Mouse (Mus musculus): ENCODE data around the gene Bdkrb1. TPM values are rescaled to one million over a fixed set of nuclear protein-coding genes. Genes with fewer than 3 reads are reported as not detected.

Bdkrb1 gene
- polyA plus RNA-seq, 1 experiment from 2014 or later: not detected

- Histone ChIP-seq H3K9me3 (ENCODE audit: control insufficient read depth, low read length) (no peaks in the 10 kb centered on the region), H3K9ac (ENCODE audit: low read length) (no peak overlapping the region), H3K4me2 (ENCODE audit: low read depth, low read length) (no peak overlapping the region), H3K27ac (ENCODE audit: low read length) (no peak overlapping the region), H3K27me3 (ENCODE audit: control insufficient read depth, insufficient read depth, low read depth, low read length) (no peaks in the 10 kb centered on the region), H3K36me3 (ENCODE audit: control insufficient read depth, insufficient read depth, low read length) (no peaks in the 10 kb centered on the region), H3K4me3 (ENCODE audit: low read length) (no peak overlapping the region), H3K4me1 (replicated peaks; ENCODE audit: control insufficient read depth, insufficient read depth, low read length) (no peaks in the 10 kb centered on the region)
- 95% methylated on average over 23 of the region's 23 CpGs for WGBS
- no peak for ATAC-seq (ENCODE audit: low read depth)
Observed at GRCm38 (mm10) chr12:105592361-105592761, 10.5 kb upstream of the Bdkrb1 start.

GRCm38 (mm10) chr12:105593471-105593870 lies 9.4 kb upstream of the Bdkrb1 start:
- H3K36me3 ChIP-seq (ENCODE audit: control insufficient read depth, insufficient read depth, low read length): no peaks in the 10 kb centered on the region
- no peaks in the 10 kb centered on the region for H3K9me3 ChIP-seq (ENCODE audit: control insufficient read depth, low read length)
- H3K4me3 ChIP-seq (ENCODE audit: low read length): no peak overlapping the region
- WGBS: 53% methylated on average over 4 of the region's 4 CpGs
- no peaks in the 10 kb centered on the region for H3K4me1 ChIP-seq (replicated peaks; ENCODE audit: control insufficient read depth, insufficient read depth, low read length)
- H3K27ac ChIP-seq (ENCODE audit: low read length): no peak overlapping the region
- no peak overlapping the region for H3K4me2 ChIP-seq (ENCODE audit: low read depth, low read length)
- no peaks in the 10 kb centered on the region for H3K27me3 ChIP-seq (ENCODE audit: control insufficient read depth, insufficient read depth, low read depth, low read length)
- no peak overlapping the region for H3K9ac ChIP-seq (ENCODE audit: low read length)
- no peak for ATAC-seq (ENCODE audit: low read depth)

DNA sequence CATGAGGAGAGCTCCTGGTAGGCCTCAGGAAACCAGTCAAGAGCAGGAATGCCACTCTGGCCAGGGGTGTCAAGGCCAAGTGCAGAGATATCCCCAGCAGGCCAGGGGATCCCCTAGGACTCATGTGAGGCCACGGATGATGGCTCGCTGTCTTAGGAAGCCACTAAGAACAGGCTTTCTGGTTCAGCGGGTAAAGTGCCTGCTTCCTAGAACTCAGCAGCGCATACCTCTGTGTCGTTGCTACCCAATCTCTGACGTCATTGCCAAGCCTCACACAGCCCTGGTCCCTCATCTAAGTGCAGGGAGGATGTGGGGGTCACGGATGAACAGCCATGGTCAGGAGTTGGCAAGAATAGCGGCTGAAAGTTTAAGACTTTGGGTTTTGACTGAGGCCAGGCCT lies 5.8 kb upstream of the Bdkrb1 start:
- no peak overlapping the region for H3K4me3 ChIP-seq (ENCODE audit: low read length)
- 82% methylated on average over 8 of the region's 8 CpGs for WGBS
- no peaks in the 10 kb centered on the region for H3K36me3 ChIP-seq (ENCODE audit: control insufficient read depth, insufficient read depth, low read length)
- no peak for ATAC-seq (ENCODE audit: low read depth)
- H3K9ac ChIP-seq (ENCODE audit: low read length): no peak overlapping the region
- no peaks in the 10 kb centered on the region for H3K9me3 ChIP-seq (ENCODE audit: control insufficient read depth, low read length)
- H3K4me1 ChIP-seq (replicated peaks; ENCODE audit: control insufficient read depth, insufficient read depth, low read length): no peaks in the 10 kb centered on the region
- no peak overlapping the region for H3K4me2 ChIP-seq (ENCODE audit: low read depth, low read length)
- no peak overlapping the region for H3K27ac ChIP-seq (ENCODE audit: low read length)
- no peaks in the 10 kb centered on the region for H3K27me3 ChIP-seq (ENCODE audit: control insufficient read depth, insufficient read depth, low read depth, low read length)

GRCm38 (mm10) chr12:105598503-105598902 lies 4.4 kb upstream of the Bdkrb1 start:
- no peaks in the 10 kb centered on the region for H3K36me3 ChIP-seq (ENCODE audit: control insufficient read depth, insufficient read depth, low read length)
- WGBS: 74% methylated on average over 10 of the region's 10 CpGs
- ATAC-seq (ENCODE audit: low read depth): no peak

DNA sequence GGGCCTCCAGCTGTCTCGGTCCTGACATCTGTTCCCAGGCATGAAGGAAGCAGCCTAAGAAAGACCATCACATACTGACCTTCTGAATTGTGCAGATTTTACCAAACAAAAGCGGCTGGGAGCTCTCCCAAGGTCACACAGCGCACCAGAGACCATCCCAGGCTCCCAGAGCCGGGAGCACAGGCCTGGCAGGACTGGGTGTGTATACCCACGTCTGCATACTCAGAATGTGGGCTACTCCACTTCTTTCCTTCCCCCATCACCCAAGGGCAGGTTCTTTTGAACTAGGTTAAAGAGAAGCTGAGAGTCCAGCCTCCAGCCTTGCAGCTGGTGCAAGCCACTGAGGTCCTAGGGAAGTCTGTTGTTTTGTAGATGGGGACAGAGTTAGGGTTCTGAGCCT lies 3.8 kb upstream of the Bdkrb1 start:
- H3K9ac ChIP-seq (ENCODE audit: low read length): no peak overlapping the region
- H3K27ac ChIP-seq (ENCODE audit: low read length): no peak overlapping the region
- H3K9me3 ChIP-seq (ENCODE audit: control insufficient read depth, low read length): no peaks in the 10 kb centered on the region
- no peak overlapping the region for H3K4me3 ChIP-seq (ENCODE audit: low read length)
- WGBS: 62% methylated on average over 5 of the region's 5 CpGs
- no peaks in the 10 kb centered on the region for H3K27me3 ChIP-seq (ENCODE audit: control insufficient read depth, insufficient read depth, low read depth, low read length)
- no peaks in the 10 kb centered on the region for H3K4me1 ChIP-seq (replicated peaks; ENCODE audit: control insufficient read depth, insufficient read depth, low read length)
- no peak overlapping the region for H3K4me2 ChIP-seq (ENCODE audit: low read depth, low read length)
- no peak for ATAC-seq (ENCODE audit: low read depth)
- H3K36me3 ChIP-seq (ENCODE audit: control insufficient read depth, insufficient read depth, low read length): no peaks in the 10 kb centered on the region

More at GRCm38 (mm10) chr12:105598503-105598902, 4.4 kb upstream of the Bdkrb1 start:
- no peak overlapping the region for H3K9ac ChIP-seq (ENCODE audit: low read length)
- no peak overlapping the region for H3K27ac ChIP-seq (ENCODE audit: low read length)
- no peaks in the 10 kb centered on the region for H3K4me1 ChIP-seq (replicated peaks; ENCODE audit: control insufficient read depth, insufficient read depth, low read length)
- H3K4me2 ChIP-seq (ENCODE audit: low read depth, low read length): no peak overlapping the region
- H3K27me3 ChIP-seq (ENCODE audit: control insufficient read depth, insufficient read depth, low read depth, low read length): no peaks in the 10 kb centered on the region
- no peaks in the 10 kb centered on the region for H3K9me3 ChIP-seq (ENCODE audit: control insufficient read depth, low read length)
- no peak overlapping the region for H3K4me3 ChIP-seq (ENCODE audit: low read length)

DNA sequence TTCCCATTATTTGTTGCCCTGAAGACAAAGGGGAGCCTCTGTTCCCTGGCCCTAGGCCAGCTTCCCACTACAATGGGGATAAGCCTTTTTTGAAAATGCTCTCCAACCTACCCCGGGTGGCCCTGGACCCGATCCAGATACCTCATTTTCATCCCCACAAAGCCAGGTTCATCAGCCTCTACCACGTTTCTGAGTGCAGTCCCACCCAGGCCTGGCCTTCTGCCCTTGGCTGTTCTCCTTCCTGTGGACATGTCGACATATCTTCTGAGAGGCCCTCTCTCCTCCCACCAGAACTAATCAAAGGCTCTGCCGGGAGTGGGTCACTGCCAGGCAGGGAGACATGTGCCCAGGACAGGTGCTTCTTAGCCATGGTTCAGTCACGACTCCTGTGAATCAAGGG lies 1.3 kb upstream of the Bdkrb1 start:
- 0 out of 2 replicates have a peak, but pooled peaks cover 2% of the 10 kb centered on the region for H3K4me1 ChIP-seq (replicated peaks; ENCODE audit: control insufficient read depth, insufficient read depth, low read length)
- H3K4me3 ChIP-seq (ENCODE audit: low read length): no peak overlapping the region
- no peak overlapping the region for H3K9ac ChIP-seq (ENCODE audit: low read length)
- H3K27ac ChIP-seq (ENCODE audit: low read length): no peak overlapping the region
- no peaks in the 10 kb centered on the region for H3K9me3 ChIP-seq (ENCODE audit: control insufficient read depth, low read length)
- no peak for ATAC-seq (ENCODE audit: low read depth)
- no peaks in the 10 kb centered on the region for H3K27me3 ChIP-seq (ENCODE audit: control insufficient read depth, insufficient read depth, low read depth, low read length)
- H3K4me2 ChIP-seq (ENCODE audit: low read depth, low read length): no peak overlapping the region
- H3K36me3 ChIP-seq (ENCODE audit: control insufficient read depth, insufficient read depth, low read length): no peaks in the 10 kb centered on the region
- WGBS: 53% methylated on average over 6 of the region's 6 CpGs

DNA sequence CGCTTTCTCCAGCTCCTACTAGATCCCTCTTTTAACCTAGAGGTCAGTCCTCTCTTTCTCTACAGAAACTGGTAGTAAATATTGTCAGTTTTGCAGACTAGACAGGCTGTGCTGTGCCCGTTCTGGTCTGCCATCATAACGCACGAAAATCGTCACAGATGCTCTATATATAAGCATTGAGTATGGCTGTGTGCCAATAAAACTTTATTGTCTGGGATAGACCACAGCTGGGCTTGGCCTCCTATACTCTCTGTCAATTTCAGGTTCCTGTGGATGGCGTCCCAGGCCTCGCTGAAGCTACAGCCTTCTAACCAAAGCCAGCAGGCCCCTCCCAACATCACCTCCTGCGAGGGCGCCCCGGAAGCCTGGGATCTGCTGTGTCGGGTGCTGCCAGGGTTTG lies 1.0 kb downstream of the Bdkrb1 start:
- 66% methylated on average over 11 of the region's 11 CpGs for WGBS
- Histone ChIP-seq H3K9ac (ENCODE audit: low read length) (no peak overlapping the region), H3K36me3 (ENCODE audit: control insufficient read depth, insufficient read depth, low read length) (no peaks in the 10 kb centered on the region), H3K9me3 (ENCODE audit: control insufficient read depth, low read length) (no peaks in the 10 kb centered on the region), H3K4me1 (replicated peaks; ENCODE audit: control insufficient read depth, insufficient read depth, low read length) (0 out of 2 replicates have a peak, but pooled peaks cover 2% of the 10 kb centered on the region), H3K4me3 (ENCODE audit: low read length) (no peak overlapping the region), H3K27me3 (ENCODE audit: control insufficient read depth, insufficient read depth, low read depth, low read length) (no peaks in the 10 kb centered on the region), H3K27ac (ENCODE audit: low read length) (no peak overlapping the region), H3K4me2 (ENCODE audit: low read depth, low read length) (no peak overlapping the region)
- peak; percentile 61 for ATAC-seq (ENCODE audit: low read depth)

- no peak for ATAC-seq (ENCODE audit: low read depth)
Observed at GRCm38 (mm10) chr12:105605212-105605611, 2.3 kb downstream of the Bdkrb1 start.

GRCm38 (mm10) chr12:105606881-105607280 lies 4.0 kb downstream of the Bdkrb1 start:
- no peak for ATAC-seq (ENCODE audit: low read depth)
- Histone ChIP-seq H3K9me3 (ENCODE audit: control insufficient read depth, low read length) (no peaks in the 10 kb centered on the region), H3K4me1 (replicated peaks; ENCODE audit: control insufficient read depth, insufficient read depth, low read length) (0 out of 2 replicates have a peak, but pooled peaks cover 2% of the 10 kb centered on the region), H3K4me3 (ENCODE audit: low read length) (no peak overlapping the region), H3K27me3 (ENCODE audit: control insufficient read depth, insufficient read depth, low read depth, low read length) (no peaks in the 10 kb centered on the region), H3K36me3 (ENCODE audit: control insufficient read depth, insufficient read depth, low read length) (no peaks in the 10 kb centered on the region), H3K4me2 (ENCODE audit: low read depth, low read length) (no peak overlapping the region), H3K27ac (ENCODE audit: low read length) (no peak overlapping the region), H3K9ac (ENCODE audit: low read length) (no peak overlapping the region)
- 56% methylated on average over 4 of the region's 4 CpGs for WGBS

More at GRCm38 (mm10) chr12:105605212-105605611, 2.3 kb downstream of the Bdkrb1 start:
- Histone ChIP-seq H3K4me3 (ENCODE audit: low read length) (no peak overlapping the region), H3K36me3 (ENCODE audit: control insufficient read depth, insufficient read depth, low read length) (no peaks in the 10 kb centered on the region), H3K9me3 (ENCODE audit: control insufficient read depth, low read length) (no peaks in the 10 kb centered on the region), H3K27me3 (ENCODE audit: control insufficient read depth, insufficient read depth, low read depth, low read length) (no peaks in the 10 kb centered on the region), H3K4me2 (ENCODE audit: low read depth, low read length) (no peak overlapping the region), H3K9ac (ENCODE audit: low read length) (no peak overlapping the region), H3K27ac (ENCODE audit: low read length) (no peak overlapping the region), H3K4me1 (replicated peaks; ENCODE audit: control insufficient read depth, insufficient read depth, low read length) (0 out of 2 replicates have a peak, but pooled peaks cover 2% of the 10 kb centered on the region)
- 36% methylated on average over 8 of the region's 8 CpGs for WGBS

GRCm38 (mm10) chr12:105611045-105611444 lies 8.2 kb downstream of the Bdkrb1 start:
- H3K27ac ChIP-seq (ENCODE audit: low read length): no peak overlapping the region
- ATAC-seq (ENCODE audit: low read depth): no peak
- no peaks in the 10 kb centered on the region for H3K4me1 ChIP-seq (replicated peaks; ENCODE audit: control insufficient read depth, insufficient read depth, low read length)
- H3K4me3 ChIP-seq (ENCODE audit: low read length): no peak overlapping the region
- H3K27me3 ChIP-seq (ENCODE audit: control insufficient read depth, insufficient read depth, low read depth, low read length): no peaks in the 10 kb centered on the region
- WGBS: 76% methylated on average over 2 of the region's 2 CpGs
- no peak overlapping the region for H3K4me2 ChIP-seq (ENCODE audit: low read depth, low read length)
- H3K36me3 ChIP-seq (ENCODE audit: control insufficient read depth, insufficient read depth, low read length): no peaks in the 10 kb centered on the region
- no peaks in the 10 kb centered on the region for H3K9me3 ChIP-seq (ENCODE audit: control insufficient read depth, low read length)
- H3K9ac ChIP-seq (ENCODE audit: low read length): no peak overlapping the region
